Mouse (Mus musculus): ENCODE results near the gene Gm136. TPM values are rescaled to one million over a fixed set of nuclear protein-coding genes. Genes with fewer than 3 reads are reported as not detected.
"Not testable (repeated sequence)": the region's sequence is repeated elsewhere in the genome, so short reads cannot be mapped to it uniquely, and the experiment has no call there.

Gm136 gene
- polyA plus RNA-seq, 1 experiment from 2014 or later, result not detected

- ATAC-seq (ENCODE audit: insufficient number of reproducible peaks, insufficient read depth, low FRiP score, low read depth), result no peak
- H3K4me2 ChIP-seq (replicated peaks; ENCODE audit: low read depth, low read length), result no peak overlapping the region
- H3K9me3 ChIP-seq (ENCODE audit: control insufficient read depth, low read depth, low read length), result no peaks in the 10 kb centered on the region
- H3K9ac ChIP-seq (replicated peaks; ENCODE audit: low read depth, low read length), result no peak overlapping the region
- H3K27me3 ChIP-seq (ENCODE audit: control insufficient read depth, insufficient read depth, low read length), result no peaks in the 10 kb centered on the region
- H3K27ac ChIP-seq (ENCODE audit: low read length), result no peak overlapping the region
- H3K4me3 ChIP-seq (ENCODE audit: low read depth, low read length), result no peak overlapping the region
- H3K4me1 ChIP-seq (ENCODE audit: control insufficient read depth, insufficient read depth, low read length), result no peaks in the 10 kb centered on the region
- H3K36me3 ChIP-seq (ENCODE audit: control insufficient read depth, insufficient read depth, low read length), result no peaks in the 10 kb centered on the region
- 37% methylated on average over 4 of the region's 4 CpGs for WGBS
Measured at GRCm38 (mm10) chr4:34782730-34783129, 26.7 kb upstream of the Gm136 start.

DNA sequence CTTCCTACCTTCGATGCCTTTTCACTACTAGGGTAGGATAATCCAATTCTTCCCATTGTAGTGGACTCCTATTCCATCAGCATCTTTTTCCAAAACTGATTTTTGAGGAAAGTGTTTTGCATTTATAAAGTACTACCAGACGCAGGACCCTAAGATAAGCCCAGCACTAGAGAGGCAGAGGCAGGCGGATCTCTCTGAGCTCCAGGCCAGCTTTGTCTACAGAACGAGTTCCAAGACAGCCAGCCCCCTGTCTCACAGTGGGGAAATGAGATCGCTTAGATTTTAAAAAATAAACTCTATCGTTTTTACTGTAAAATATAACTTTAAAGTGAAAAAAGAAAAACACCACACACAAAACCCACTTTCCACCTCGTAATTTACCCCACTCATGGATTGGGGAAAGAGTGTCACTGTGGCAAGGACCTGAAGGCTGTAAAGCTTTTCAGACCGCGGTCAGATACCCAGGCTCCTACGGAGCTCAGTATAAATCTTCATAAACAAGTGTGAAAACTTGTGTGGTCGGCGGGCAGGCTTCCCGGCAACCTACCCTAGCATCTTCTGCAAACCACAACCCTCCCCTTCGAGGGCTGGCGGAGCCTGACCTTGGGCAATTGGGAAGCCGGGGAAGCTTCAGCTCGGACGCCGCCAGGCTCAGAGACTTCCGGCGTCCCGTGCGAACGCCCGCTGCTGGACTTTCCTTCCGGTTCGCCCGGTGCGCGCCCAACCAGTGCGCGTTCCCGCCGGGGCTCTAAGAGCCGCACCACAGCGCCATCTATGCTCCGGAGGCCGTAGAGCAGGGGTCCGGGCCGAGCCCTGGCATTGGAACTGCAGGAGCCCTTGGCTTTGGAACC lies 21.8 kb upstream of the Gm136 start, which contains the start of gene Smim8:
Smim8 (minus strand) TSS at position 747 of the 851 bp plus-strand sequence.
- peak within 1 kb of the TSS; percentile 40; the same call in 1 of the 2 replicates for H3K27ac ChIP-seq (ENCODE audit: low read length)
- H3K4me2 ChIP-seq (replicated peaks; ENCODE audit: low read depth, low read length), result peak within 1 kb of the TSS; percentile 54
- H3K9ac ChIP-seq (replicated peaks; ENCODE audit: low read depth, low read length), result peak within 1 kb of the TSS; percentile 57
- H3K4me3 ChIP-seq (ENCODE audit: low read depth, low read length), result peak within 1 kb of the TSS; percentile 58
- no peaks in the 10 kb centered on the region for H3K9me3 ChIP-seq (ENCODE audit: control insufficient read depth, low read depth, low read length)
- peak; percentile 92 for ATAC-seq (ENCODE audit: insufficient number of reproducible peaks, insufficient read depth, low FRiP score, low read depth)
- 6% methylated on average over 40 of the region's 40 CpGs for WGBS
- H3K4me1 ChIP-seq (ENCODE audit: control insufficient read depth, insufficient read depth, low read length), result no peaks in the 10 kb centered on the region; the same call in 1 of the 2 replicates
- H3K36me3 ChIP-seq (ENCODE audit: control insufficient read depth, insufficient read depth, low read length), result no peaks in the 10 kb centered on the region
- H3K27me3 ChIP-seq (ENCODE audit: control insufficient read depth, insufficient read depth, low read length), result no peaks in the 10 kb centered on the region

DNA sequence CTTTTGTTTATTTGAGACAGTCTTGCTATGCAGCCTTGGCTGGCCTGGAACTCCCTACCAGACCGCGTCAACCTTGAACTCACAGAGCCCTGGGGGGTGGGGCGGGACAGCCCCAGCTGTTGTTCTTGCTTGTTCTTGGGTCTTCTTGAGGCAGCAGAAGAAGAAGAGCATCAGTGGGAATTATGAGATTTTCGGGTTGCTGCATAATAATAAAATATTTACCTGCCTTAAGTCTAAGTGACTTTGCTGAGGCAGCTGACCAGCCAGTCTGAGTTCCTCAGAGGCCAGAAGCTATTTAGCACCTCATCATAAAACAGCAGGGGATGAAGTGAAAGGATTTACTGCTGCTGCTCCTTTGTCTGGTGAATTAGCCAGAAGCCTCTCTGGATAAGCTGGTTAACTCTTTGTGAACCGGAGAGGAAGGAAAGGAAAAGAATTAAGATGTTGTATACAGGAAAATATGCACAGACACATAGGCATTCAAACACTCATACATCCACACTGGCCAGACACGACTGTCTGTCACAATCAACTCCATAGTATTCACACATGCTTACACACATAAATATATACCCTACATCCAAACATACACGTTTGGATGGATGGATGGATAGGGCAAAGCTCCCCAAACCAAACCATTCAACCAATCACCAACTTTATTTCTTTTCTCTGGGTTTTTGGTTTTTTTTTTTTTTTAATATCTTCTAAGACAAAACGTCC lies 15.7 kb upstream of the Gm136 start:
- no peak overlapping the region for H3K4me2 ChIP-seq (replicated peaks; ENCODE audit: low read depth, low read length)
- no peaks in the 10 kb centered on the region for H3K4me1 ChIP-seq (ENCODE audit: control insufficient read depth, insufficient read depth, low read length)
- WGBS, result 13% methylated on average over 8 of the region's 8 CpGs
- H3K9ac ChIP-seq (replicated peaks; ENCODE audit: low read depth, low read length), result no peak overlapping the region
- no peak overlapping the region for H3K4me3 ChIP-seq (ENCODE audit: low read depth, low read length)
- H3K36me3 ChIP-seq (ENCODE audit: control insufficient read depth, insufficient read depth, low read length), result no peaks in the 10 kb centered on the region; the same call in 1 of the 2 replicates
- no peak overlapping the region for H3K27ac ChIP-seq (ENCODE audit: low read length)
- no peak for ATAC-seq (ENCODE audit: insufficient number of reproducible peaks, insufficient read depth, low FRiP score, low read depth)
- no peaks in the 10 kb centered on the region for H3K9me3 ChIP-seq (ENCODE audit: control insufficient read depth, low read depth, low read length)
- no peaks in the 10 kb centered on the region for H3K27me3 ChIP-seq (ENCODE audit: control insufficient read depth, insufficient read depth, low read length)

GRCm38 (mm10) chr4:34749236-34749635 lies 6.8 kb downstream of the Gm136 start:
- no peaks in the 10 kb centered on the region for H3K9me3 ChIP-seq (ENCODE audit: control insufficient read depth, low read depth, low read length)
- no peak overlapping the region for H3K4me3 ChIP-seq (ENCODE audit: low read depth, low read length)
- no peaks in the 10 kb centered on the region for H3K4me1 ChIP-seq (ENCODE audit: control insufficient read depth, insufficient read depth, low read length)
- no peaks in the 10 kb centered on the region for H3K36me3 ChIP-seq (ENCODE audit: control insufficient read depth, insufficient read depth, low read length)
- H3K9ac ChIP-seq (replicated peaks; ENCODE audit: low read depth, low read length), result no peak overlapping the region
- H3K27ac ChIP-seq (ENCODE audit: low read length), result no peak overlapping the region
- no peaks in the 10 kb centered on the region for H3K27me3 ChIP-seq (ENCODE audit: control insufficient read depth, insufficient read depth, low read length)
- no peak overlapping the region for H3K4me2 ChIP-seq (replicated peaks; ENCODE audit: low read depth, low read length)
- 38% methylated on average over 6 of the region's 6 CpGs for WGBS
- ATAC-seq (ENCODE audit: insufficient number of reproducible peaks, insufficient read depth, low FRiP score, low read depth), result no peak

- no peak for ATAC-seq (ENCODE audit: insufficient number of reproducible peaks, insufficient read depth, low FRiP score, low read depth)
- H3K4me1 ChIP-seq (ENCODE audit: control insufficient read depth, insufficient read depth, low read length), result no peaks in the 10 kb centered on the region
- no peaks in the 10 kb centered on the region for H3K36me3 ChIP-seq (ENCODE audit: control insufficient read depth, insufficient read depth, low read length)
- H3K9me3 ChIP-seq (ENCODE audit: control insufficient read depth, low read depth, low read length), result no peaks in the 10 kb centered on the region
- WGBS, result 68% methylated on average over 3 of the region's 3 CpGs
- H3K4me2 ChIP-seq (replicated peaks; ENCODE audit: low read depth, low read length), result no peak overlapping the region
- no peaks in the 10 kb centered on the region for H3K27me3 ChIP-seq (ENCODE audit: control insufficient read depth, insufficient read depth, low read length)
- H3K27ac ChIP-seq (ENCODE audit: low read length), result no peak overlapping the region
- no peak overlapping the region for H3K9ac ChIP-seq (replicated peaks; ENCODE audit: low read depth, low read length)
- no peak overlapping the region for H3K4me3 ChIP-seq (ENCODE audit: low read depth, low read length)
Measured at GRCm38 (mm10) chr4:34734461-34734860, 21.6 kb downstream of the Gm136 start.

DNA sequence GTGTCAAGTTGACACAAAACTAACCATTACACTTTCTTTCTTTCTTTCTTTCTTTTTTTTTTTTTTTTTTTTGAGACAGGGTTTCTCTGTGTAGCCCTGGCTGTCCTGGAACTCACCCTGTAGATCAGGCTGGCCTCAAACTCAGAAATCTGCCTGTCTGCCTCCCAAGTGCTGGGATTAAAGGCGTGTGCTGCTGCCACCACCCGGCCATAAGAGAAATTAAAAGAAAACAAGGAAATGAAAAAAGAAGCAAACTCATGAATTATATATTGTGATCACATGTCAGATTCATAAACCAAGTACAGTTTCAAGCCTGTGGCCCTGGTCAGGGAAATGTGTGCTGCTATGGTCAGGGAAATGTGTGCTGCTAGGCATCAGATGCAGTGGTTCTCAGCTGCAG lies 22.6 kb downstream of the Gm136 start:
- H3K9me3 ChIP-seq (ENCODE audit: control insufficient read depth, low read depth, low read length); H3K27me3 ChIP-seq (ENCODE audit: control insufficient read depth, insufficient read depth, low read length); H3K4me3 ChIP-seq (ENCODE audit: low read depth, low read length); H3K4me2 ChIP-seq (replicated peaks; ENCODE audit: low read depth, low read length); H3K27ac ChIP-seq (ENCODE audit: low read length); H3K4me1 ChIP-seq (ENCODE audit: control insufficient read depth, insufficient read depth, low read length); H3K9ac ChIP-seq (replicated peaks; ENCODE audit: low read depth, low read length); ATAC-seq (ENCODE audit: insufficient number of reproducible peaks, insufficient read depth, low FRiP score, low read depth); H3K36me3 ChIP-seq (ENCODE audit: control insufficient read depth, insufficient read depth, low read length): not testable (repeated sequence)
- WGBS, result 29% methylated on average over 2 of the region's 2 CpGs

GRCm38 (mm10) chr4:34729851-34730341 lies 26.2 kb downstream of the Gm136 start, which contains the start of gene Cfap206:
Gene Cfap206, minus strand, starts transcription at chr4:34730206.
- no peaks in the 10 kb centered on the region for H3K36me3 ChIP-seq (ENCODE audit: control insufficient read depth, insufficient read depth, low read length)

GRCm38 (mm10) chr4:34725710-34726109 lies 30.4 kb downstream of the Gm136 start:
- H3K9ac ChIP-seq (replicated peaks; ENCODE audit: low read depth, low read length); H3K36me3 ChIP-seq (ENCODE audit: control insufficient read depth, insufficient read depth, low read length); H3K4me3 ChIP-seq (ENCODE audit: low read depth, low read length); ATAC-seq (ENCODE audit: insufficient number of reproducible peaks, insufficient read depth, low FRiP score, low read depth); H3K9me3 ChIP-seq (ENCODE audit: control insufficient read depth, low read depth, low read length); H3K27ac ChIP-seq (ENCODE audit: low read length); H3K4me2 ChIP-seq (replicated peaks; ENCODE audit: low read depth, low read length); H3K4me1 ChIP-seq (ENCODE audit: control insufficient read depth, insufficient read depth, low read length); H3K27me3 ChIP-seq (ENCODE audit: control insufficient read depth, insufficient read depth, low read length): not testable (repeated sequence)
- 86% methylated on average over 3 of the region's 3 CpGs for WGBS

More at GRCm38 (mm10) chr4:34729851-34730341, 26.2 kb downstream of the Gm136 start, which contains the start of gene Cfap206:
- WGBS, result under 1% methylated on average over 38 of the region's 38 CpGs
- Histone ChIP-seq H3K4me1 (ENCODE audit: control insufficient read depth, insufficient read depth, low read length) (no peaks in the 10 kb centered on the region), H3K27me3 (ENCODE audit: control insufficient read depth, insufficient read depth, low read length) (no peaks in the 10 kb centered on the region), H3K9me3 (ENCODE audit: control insufficient read depth, low read depth, low read length) (no peaks in the 10 kb centered on the region), H3K4me3 (ENCODE audit: low read depth, low read length) (peak within 1 kb of the TSS; percentile 36), H3K9ac (replicated peaks; ENCODE audit: low read depth, low read length) (no peak within 1 kb of the TSS; the same call in 1 of the 2 replicates), H3K4me2 (replicated peaks; ENCODE audit: low read depth, low read length) (peak within 1 kb of the TSS; percentile 87), H3K27ac (ENCODE audit: low read length) (no peak within 1 kb of the TSS)
- ATAC-seq (ENCODE audit: insufficient number of reproducible peaks, insufficient read depth, low FRiP score, low read depth), result peak; percentile 97
